Mouse (Mus musculus): ENCODE measurements at regions not wholly inside any gene's neighbourhood (a gene's known extent, or its start where the extent isn't known, plus 50 kb on each side); places are given as distances from the start of the nearest gene placed in this dataset.

DNA sequence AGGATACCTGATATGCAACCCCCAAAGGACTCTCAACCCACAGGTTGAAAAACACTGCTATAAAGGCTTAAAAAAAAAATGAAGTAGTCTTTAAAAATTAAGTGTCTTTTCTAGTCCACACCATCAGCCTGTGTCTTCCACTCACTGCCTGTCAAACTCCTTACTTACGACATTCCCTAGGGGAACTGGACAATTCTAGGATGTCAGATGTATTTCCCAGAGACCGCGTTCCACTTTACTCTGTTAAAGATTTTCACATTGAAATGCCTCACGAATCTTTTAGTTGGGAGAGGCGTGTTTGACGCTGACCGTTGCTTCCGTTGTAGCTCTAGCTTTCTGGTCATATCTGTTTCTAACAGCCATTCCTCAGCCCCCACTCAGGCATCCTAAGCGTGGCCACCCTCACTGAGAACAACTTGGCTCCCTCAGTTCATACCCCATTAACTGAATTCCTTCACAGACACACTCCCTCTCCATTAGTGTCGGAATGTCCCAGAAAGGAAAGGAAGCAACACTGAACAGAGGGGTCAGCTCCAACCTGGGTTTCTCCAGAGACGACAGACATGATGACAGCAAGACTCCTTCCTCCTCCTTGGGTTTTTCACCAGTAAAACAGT lies 233.4 kb downstream of the Hlx start:
- H3K4me2 ChIP-seq (replicated peaks; ENCODE audit: low read depth), result no peak overlapping the region
- H3K27me3 ChIP-seq (ENCODE audit: control insufficient read depth, insufficient read depth, low read length), result no peaks in the 10 kb centered on the region
- no peaks in the 10 kb centered on the region for H3K4me1 ChIP-seq (replicated peaks; ENCODE audit: control insufficient read depth, insufficient read depth)
- 0 out of 2 replicates have a peak, but pooled peaks cover 3% of the 10 kb centered on the region for H3K9me3 ChIP-seq (ENCODE audit: control insufficient read depth, low read length)
- H3K36me3 ChIP-seq (ENCODE audit: control insufficient read depth, insufficient read depth, low read length), result no peaks in the 10 kb centered on the region
- no peak overlapping the region for H3K9ac ChIP-seq (ENCODE audit: low read length)
- DNase-seq (ENCODE audit: low spot score), result no peak
- H3K27ac ChIP-seq (replicated peaks), result no peak overlapping the region
- ATAC-seq (ENCODE audit: low FRiP score, low TSS enrichment), result no peak
- no peak for TF ChIP-seq CTCF (IDR thresholded peaks at IDR 0.05; ENCODE audit: low read depth)
- TF ChIP-seq EP300 (optimal IDR thresholded peaks at IDR 0.05), result no peak
- WGBS, result 57% methylated on average over 11 of the region's 11 CpGs
- H3K4me3 ChIP-seq (ENCODE audit: low read depth, low read length), result no peak overlapping the region

DNA sequence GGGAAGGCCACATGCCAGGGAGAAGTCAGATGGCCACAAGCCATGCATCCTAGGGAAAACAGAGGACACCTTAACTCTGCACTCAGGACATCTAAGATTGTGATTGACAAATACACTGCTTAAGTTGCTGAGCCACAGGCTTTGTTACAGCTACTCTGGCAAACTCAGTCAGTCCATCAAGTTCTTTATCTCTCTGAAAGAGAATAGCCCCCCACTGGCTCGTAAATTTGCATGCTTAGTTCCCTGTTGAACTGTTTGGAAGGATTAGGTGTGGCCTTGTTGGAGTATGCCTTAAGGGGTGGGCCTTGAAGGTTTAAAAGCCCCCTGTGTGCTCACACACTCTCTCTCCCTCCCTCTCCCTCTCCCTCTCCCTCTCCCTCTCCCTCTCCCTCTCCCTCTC lies 235.4 kb downstream of the Hlx start:
- Histone ChIP-seq H3K27ac (replicated peaks) (no peak overlapping the region), H3K9me3 (ENCODE audit: control insufficient read depth, low read length) (0 out of 2 replicates have a peak, but pooled peaks cover 3% of the 10 kb centered on the region), H3K4me1 (replicated peaks; ENCODE audit: control insufficient read depth, insufficient read depth) (no peaks in the 10 kb centered on the region), H3K36me3 (ENCODE audit: control insufficient read depth, insufficient read depth, low read length) (no peaks in the 10 kb centered on the region), H3K4me3 (ENCODE audit: low read depth, low read length) (no peak overlapping the region), H3K9ac (ENCODE audit: low read length) (no peak overlapping the region), H3K27me3 (ENCODE audit: control insufficient read depth, insufficient read depth, low read length) (no peaks in the 10 kb centered on the region), H3K4me2 (replicated peaks; ENCODE audit: low read depth) (no peak overlapping the region)
- DNase-seq (ENCODE audit: low spot score), result no peak
- TF ChIP-seq EP300 (optimal IDR thresholded peaks at IDR 0.05), result no peak
- no peak for TF ChIP-seq CTCF (IDR thresholded peaks at IDR 0.05; ENCODE audit: low read depth)
- 57% methylated on average over 1 of the region's 1 CpGs for WGBS
- no peak for ATAC-seq (ENCODE audit: low FRiP score, low TSS enrichment)

DNA sequence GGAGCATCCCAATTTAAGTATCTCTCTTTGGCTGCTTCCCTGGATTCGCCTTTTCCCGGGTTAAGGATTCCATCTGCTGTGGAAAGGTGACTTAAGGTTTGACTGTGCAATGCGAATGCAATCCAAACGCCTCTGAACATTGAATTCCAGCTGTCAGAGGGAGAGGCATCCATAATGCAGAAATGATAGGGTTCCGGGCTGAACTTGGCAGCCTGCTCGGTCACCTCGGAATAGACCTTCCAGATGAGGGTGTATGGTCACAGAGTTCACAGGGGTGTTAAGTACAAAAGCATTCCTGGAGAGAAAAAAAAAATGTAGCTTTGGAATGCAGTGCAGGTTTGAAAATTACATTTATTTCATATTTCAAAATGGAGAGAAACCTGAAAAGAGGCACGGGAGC lies 238.6 kb downstream of the Hlx start:
- ATAC-seq (ENCODE audit: low FRiP score, low TSS enrichment), result no peak
- no peaks in the 10 kb centered on the region for H3K36me3 ChIP-seq (ENCODE audit: control insufficient read depth, insufficient read depth, low read length)
- no peak overlapping the region for H3K27ac ChIP-seq (replicated peaks)
- 0 out of 2 replicates have a peak, but pooled peaks cover 3% of the 10 kb centered on the region for H3K9me3 ChIP-seq (ENCODE audit: control insufficient read depth, low read length)
- no peaks in the 10 kb centered on the region for H3K4me1 ChIP-seq (replicated peaks; ENCODE audit: control insufficient read depth, insufficient read depth)
- 59% methylated on average over 8 of the region's 8 CpGs for WGBS
- no peaks in the 10 kb centered on the region for H3K27me3 ChIP-seq (ENCODE audit: control insufficient read depth, insufficient read depth, low read length)
- no peak overlapping the region for H3K4me3 ChIP-seq (ENCODE audit: low read depth, low read length)
- H3K9ac ChIP-seq (ENCODE audit: low read length), result no peak overlapping the region
- no peak for TF ChIP-seq CTCF (IDR thresholded peaks at IDR 0.05; ENCODE audit: low read depth)
- no peak for TF ChIP-seq EP300 (optimal IDR thresholded peaks at IDR 0.05)
- H3K4me2 ChIP-seq (replicated peaks; ENCODE audit: low read depth), result no peak overlapping the region
- no peak for DNase-seq (ENCODE audit: low spot score)

DNA sequence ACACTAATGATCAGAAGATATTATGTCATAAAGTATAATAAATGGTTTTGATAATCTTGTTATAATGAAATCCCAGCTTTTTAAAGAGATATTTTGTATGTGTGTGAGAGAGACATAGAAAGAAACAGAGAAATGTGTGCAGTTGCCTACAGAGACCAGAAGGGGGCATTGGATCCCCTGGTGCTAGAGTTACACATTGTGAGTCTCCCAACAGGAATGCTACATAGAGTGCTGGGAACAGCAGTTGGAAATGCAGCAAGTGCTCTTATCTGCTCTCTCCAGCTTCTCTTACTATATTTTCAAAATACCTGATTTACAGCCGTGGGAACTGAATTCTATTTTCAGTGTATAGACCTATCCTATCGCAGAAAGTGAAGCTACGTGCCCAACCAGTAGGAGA lies 240.3 kb downstream of the Hlx start:
- no peaks in the 10 kb centered on the region for H3K4me1 ChIP-seq (replicated peaks; ENCODE audit: control insufficient read depth, insufficient read depth)
- no peaks in the 10 kb centered on the region for H3K36me3 ChIP-seq (ENCODE audit: control insufficient read depth, insufficient read depth, low read length)
- no peak overlapping the region for H3K4me2 ChIP-seq (replicated peaks; ENCODE audit: low read depth)
- 95% methylated on average over 3 of the region's 3 CpGs for WGBS
- no peak for TF ChIP-seq EP300 (optimal IDR thresholded peaks at IDR 0.05)
- peak; percentile 50 for TF ChIP-seq CTCF (IDR thresholded peaks at IDR 0.05; ENCODE audit: low read depth)
- no peak for DNase-seq (ENCODE audit: low spot score)
- H3K27ac ChIP-seq (replicated peaks), result no peak overlapping the region
- no peak for ATAC-seq (ENCODE audit: low FRiP score, low TSS enrichment)
- H3K9me3 ChIP-seq (ENCODE audit: control insufficient read depth, low read length), result no peaks in the 10 kb centered on the region
- no peaks in the 10 kb centered on the region for H3K27me3 ChIP-seq (ENCODE audit: control insufficient read depth, insufficient read depth, low read length)
- H3K9ac ChIP-seq (ENCODE audit: low read length), result no peak overlapping the region
- H3K4me3 ChIP-seq (ENCODE audit: low read depth, low read length), result no peak overlapping the region

DNA sequence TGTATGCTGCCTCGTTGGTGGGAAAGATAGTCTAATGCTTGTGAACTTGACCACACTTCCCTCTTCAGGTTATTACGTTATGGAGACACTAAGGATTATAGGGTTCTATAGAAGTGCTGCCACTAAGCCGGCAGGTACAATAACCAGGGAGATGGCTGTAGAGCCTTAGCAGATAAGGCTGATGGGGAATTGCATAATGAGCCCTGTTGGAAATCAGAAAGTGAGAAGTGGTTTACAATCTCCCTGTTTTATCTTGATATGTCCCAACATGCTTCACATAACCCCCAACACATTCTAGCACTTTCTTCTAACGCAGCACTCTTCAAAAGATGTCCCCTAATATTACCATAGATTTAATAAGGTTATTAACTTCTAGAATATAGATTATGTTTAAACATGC lies 241.2 kb downstream of the Hlx start:
- H3K27ac ChIP-seq (replicated peaks), result no peak overlapping the region
- ATAC-seq (ENCODE audit: low FRiP score, low TSS enrichment), result no peak
- no peaks in the 10 kb centered on the region for H3K4me1 ChIP-seq (replicated peaks; ENCODE audit: control insufficient read depth, insufficient read depth)
- DNase-seq (ENCODE audit: low spot score), result no peak
- no peaks in the 10 kb centered on the region for H3K27me3 ChIP-seq (ENCODE audit: control insufficient read depth, insufficient read depth, low read length)
- whole genome bisulfite sequencing, result 76% methylated on average over 4 of the region's 4 CpGs
- H3K4me3 ChIP-seq (ENCODE audit: low read depth, low read length), result no peak overlapping the region
- TF ChIP-seq CTCF (IDR thresholded peaks at IDR 0.05; ENCODE audit: low read depth) (no peak), EP300 (optimal IDR thresholded peaks at IDR 0.05) (no peak)
- H3K9me3 ChIP-seq (ENCODE audit: control insufficient read depth, low read length), result no peaks in the 10 kb centered on the region
- H3K9ac ChIP-seq (ENCODE audit: low read length), result no peak overlapping the region
- H3K36me3 ChIP-seq (ENCODE audit: control insufficient read depth, insufficient read depth, low read length), result no peaks in the 10 kb centered on the region
- no peak overlapping the region for H3K4me2 ChIP-seq (replicated peaks; ENCODE audit: low read depth)

DNA sequence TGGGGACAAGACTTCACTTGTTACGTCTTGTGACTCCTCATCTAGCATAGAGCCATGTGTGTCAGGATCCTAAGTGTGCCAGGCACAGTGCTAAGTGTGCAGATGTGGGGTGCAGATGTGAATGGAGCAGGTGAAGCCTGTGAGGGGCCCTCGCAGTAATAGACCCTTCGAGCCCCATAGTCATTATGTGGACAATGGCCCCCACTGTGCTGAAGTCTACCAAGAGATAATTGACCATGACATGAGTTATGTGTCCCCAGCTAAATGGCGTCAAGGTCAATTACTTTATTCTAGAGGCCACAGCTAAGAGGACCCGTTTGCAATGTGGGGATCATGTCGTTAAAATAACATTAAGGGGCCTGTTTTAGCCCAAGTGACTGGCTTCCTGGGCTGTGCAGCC lies 245.0 kb downstream of the Hlx start:
- TF ChIP-seq EP300 (optimal IDR thresholded peaks at IDR 0.05) (no peak), CTCF (IDR thresholded peaks at IDR 0.05; ENCODE audit: low read depth) (no peak)
- H3K9ac ChIP-seq (ENCODE audit: low read length), result no peak overlapping the region
- H3K4me3 ChIP-seq (ENCODE audit: low read depth, low read length), result no peak overlapping the region
- DNase-seq (ENCODE audit: low spot score) (no peak), ATAC-seq (ENCODE audit: low FRiP score, low TSS enrichment) (no peak)
- H3K4me2 ChIP-seq (replicated peaks; ENCODE audit: low read depth), result no peak overlapping the region
- no peaks in the 10 kb centered on the region for H3K4me1 ChIP-seq (replicated peaks; ENCODE audit: control insufficient read depth, insufficient read depth)
- WGBS, result 61% methylated on average over 6 of the region's 6 CpGs
- H3K36me3 ChIP-seq (ENCODE audit: control insufficient read depth, insufficient read depth, low read length), result no peaks in the 10 kb centered on the region
- no peaks in the 10 kb centered on the region for H3K27me3 ChIP-seq (ENCODE audit: control insufficient read depth, insufficient read depth, low read length)
- H3K27ac ChIP-seq (replicated peaks), result no peak overlapping the region
- H3K9me3 ChIP-seq (ENCODE audit: control insufficient read depth, low read length), result no peaks in the 10 kb centered on the region
